Mouse (Mus musculus): ENCODE measurements at regions not wholly inside any gene's neighbourhood (a gene's known extent, or its start where the extent isn't known, plus 50 kb on each side); places are given as distances from the start of the nearest gene placed in this dataset.
"Not testable (repeated sequence)": the region's sequence is repeated elsewhere in the genome, so short reads cannot be mapped to it uniquely, and the experiment has no call there.

GRCm38 (mm10) chr9:90618154-90618553, 347.6 kb upstream of the Tbc1d2b start:
- Histone ChIP-seq H3K4me2 (no peak overlapping the region), H3K27me3 (no peaks in the 10 kb centered on the region), H3K4me3 (no peak overlapping the region), H3K4me1 (no peaks in the 10 kb centered on the region), H3K27ac (no peak overlapping the region), H3K9ac (no peak overlapping the region), H3K9me3 (replicated peaks) (no peaks in the 10 kb centered on the region), H3K36me3 (ENCODE audit: poor library complexity, severe bottlenecking) (no peaks in the 10 kb centered on the region)
- 60% methylated on average over 7 of the region's 7 CpGs for WGBS
- peak; percentile 59; the same call in 1 of the 2 replicates for ATAC-seq

GRCm38 (mm10) chr9:90597894-90598293, 327.3 kb upstream of the Tbc1d2b start:
- H3K4me2 ChIP-seq: no peak overlapping the region
- no peak for ATAC-seq
- no peak overlapping the region for H3K27ac ChIP-seq
- H3K36me3 ChIP-seq (ENCODE audit: poor library complexity, severe bottlenecking): no peaks in the 10 kb centered on the region
- H3K27me3 ChIP-seq: no peaks in the 10 kb centered on the region
- no peaks in the 10 kb centered on the region for H3K9me3 ChIP-seq (replicated peaks)
- H3K4me1 ChIP-seq: no peaks in the 10 kb centered on the region
- H3K4me3 ChIP-seq: no peak overlapping the region
- WGBS: 77% methylated on average over 4 of the region's 4 CpGs
- no peak overlapping the region for H3K9ac ChIP-seq

GRCm38 (mm10) chr9:90556742-90557141, 286.1 kb upstream of the Tbc1d2b start:
- Histone ChIP-seq H3K9me3 (replicated peaks) (0 out of 2 replicates have a peak, but pooled peaks cover 4% of the 10 kb centered on the region), H3K27ac (no peak overlapping the region), H3K4me3 (no peak overlapping the region), H3K36me3 (ENCODE audit: poor library complexity, severe bottlenecking) (no peaks in the 10 kb centered on the region), H3K4me2 (no peak overlapping the region), H3K4me1 (no peaks in the 10 kb centered on the region), H3K27me3 (no peaks in the 10 kb centered on the region), H3K9ac (no peak overlapping the region)
- WGBS: 66% methylated on average over 1 of the region's 1 CpGs
- no peak for ATAC-seq

GRCm38 (mm10) chr9:90556216-90556615, 285.6 kb upstream of the Tbc1d2b start:
- no peaks in the 10 kb centered on the region for H3K4me1 ChIP-seq
- WGBS: 25% methylated on average over 3 of the region's 3 CpGs
- no peak overlapping the region for H3K4me2 ChIP-seq
- H3K27me3 ChIP-seq: no peaks in the 10 kb centered on the region
- no peak for ATAC-seq
- no peak overlapping the region for H3K27ac ChIP-seq
- H3K9me3 ChIP-seq (replicated peaks): 0 out of 2 replicates have a peak, but pooled peaks cover 4% of the 10 kb centered on the region
- no peaks in the 10 kb centered on the region for H3K36me3 ChIP-seq (ENCODE audit: poor library complexity, severe bottlenecking)
- no peak overlapping the region for H3K4me3 ChIP-seq
- no peak overlapping the region for H3K9ac ChIP-seq

GRCm38 (mm10) chr9:90547931-90548330, 277.3 kb upstream of the Tbc1d2b start:
- 90% methylated on average over 1 of the region's 1 CpGs for WGBS
- Histone ChIP-seq H3K27me3 (no peaks in the 10 kb centered on the region), H3K4me2 (no peak overlapping the region), H3K27ac (no peak overlapping the region), H3K4me1 (no peaks in the 10 kb centered on the region), H3K4me3 (no peak overlapping the region), H3K36me3 (ENCODE audit: poor library complexity, severe bottlenecking) (no peaks in the 10 kb centered on the region), H3K9ac (no peak overlapping the region), H3K9me3 (replicated peaks) (no peaks in the 10 kb centered on the region)
- ATAC-seq: no peak

GRCm38 (mm10) chr9:90546720-90547119, 276.1 kb upstream of the Tbc1d2b start:
- no peak overlapping the region for H3K27ac ChIP-seq
- no peak overlapping the region for H3K4me2 ChIP-seq
- H3K9me3 ChIP-seq (replicated peaks): no peaks in the 10 kb centered on the region
- H3K4me1 ChIP-seq: no peaks in the 10 kb centered on the region
- H3K27me3 ChIP-seq: no peaks in the 10 kb centered on the region
- no peak overlapping the region for H3K4me3 ChIP-seq
- no peak for ATAC-seq
- no peaks in the 10 kb centered on the region for H3K36me3 ChIP-seq (ENCODE audit: poor library complexity, severe bottlenecking)
- H3K9ac ChIP-seq: no peak overlapping the region

- not testable (repeated sequence) for H3K27me3 ChIP-seq; ATAC-seq; H3K36me3 ChIP-seq (ENCODE audit: poor library complexity, severe bottlenecking); H3K9ac ChIP-seq; H3K9me3 ChIP-seq (replicated peaks); H3K4me1 ChIP-seq; H3K4me2 ChIP-seq; H3K4me3 ChIP-seq; H3K27ac ChIP-seq
- WGBS: 87% methylated on average over 8 of the region's 8 CpGs
Measured at GRCm38 (mm10) chr9:90537683-90538082, 267.1 kb upstream of the Tbc1d2b start.

GRCm38 (mm10) chr9:90533372-90533771, 262.8 kb upstream of the Tbc1d2b start:
- no peak overlapping the region for H3K27ac ChIP-seq
- no peak for ATAC-seq
- no peaks in the 10 kb centered on the region for H3K4me1 ChIP-seq
- H3K36me3 ChIP-seq (ENCODE audit: poor library complexity, severe bottlenecking): no peaks in the 10 kb centered on the region
- no peaks in the 10 kb centered on the region for H3K27me3 ChIP-seq
- no peak overlapping the region for H3K4me2 ChIP-seq
- no peak overlapping the region for H3K4me3 ChIP-seq
- H3K9ac ChIP-seq: no peak overlapping the region
- no peaks in the 10 kb centered on the region for H3K9me3 ChIP-seq (replicated peaks)

GRCm38 (mm10) chr9:90521186-90521585, 250.6 kb upstream of the Tbc1d2b start:
- Histone ChIP-seq H3K4me2 (no peak overlapping the region), H3K27me3 (no peaks in the 10 kb centered on the region), H3K4me3 (no peak overlapping the region), H3K27ac (no peak overlapping the region), H3K9me3 (replicated peaks) (no peaks in the 10 kb centered on the region), H3K4me1 (no peaks in the 10 kb centered on the region), H3K36me3 (ENCODE audit: poor library complexity, severe bottlenecking) (no peaks in the 10 kb centered on the region), H3K9ac (no peak overlapping the region)
- 50% methylated on average over 3 of the region's 3 CpGs for WGBS
- no peak for ATAC-seq

GRCm38 (mm10) chr9:90494888-90495287, 224.3 kb upstream of the Tbc1d2b start:
- H3K4me2 ChIP-seq: no peak overlapping the region
- H3K4me3 ChIP-seq: no peak overlapping the region
- no peak overlapping the region for H3K27ac ChIP-seq
- no peaks in the 10 kb centered on the region for H3K9me3 ChIP-seq (replicated peaks)
- no peak overlapping the region for H3K9ac ChIP-seq
- no peaks in the 10 kb centered on the region for H3K27me3 ChIP-seq
- H3K36me3 ChIP-seq (ENCODE audit: poor library complexity, severe bottlenecking): no peaks in the 10 kb centered on the region
- no peaks in the 10 kb centered on the region for H3K4me1 ChIP-seq
- 67% methylated on average over 1 of the region's 1 CpGs for WGBS
- no peak for ATAC-seq

- no peaks in the 10 kb centered on the region for H3K4me1 ChIP-seq
- no peaks in the 10 kb centered on the region for H3K9me3 ChIP-seq (replicated peaks)
- no peak overlapping the region for H3K9ac ChIP-seq
- H3K27me3 ChIP-seq: no peaks in the 10 kb centered on the region
- H3K4me2 ChIP-seq: no peak overlapping the region
- no peak overlapping the region for H3K27ac ChIP-seq
- WGBS: 65% methylated on average over 7 of the region's 7 CpGs
- H3K36me3 ChIP-seq (ENCODE audit: poor library complexity, severe bottlenecking): no peaks in the 10 kb centered on the region
- peak; percentile 78 for ATAC-seq
- H3K4me3 ChIP-seq: no peak overlapping the region
Measured at GRCm38 (mm10) chr9:90490561-90491152, 220.1 kb upstream of the Tbc1d2b start.

GRCm38 (mm10) chr9:90450579-90450978, 180.0 kb upstream of the Tbc1d2b start:
- Histone ChIP-seq H3K4me1 (no peaks in the 10 kb centered on the region), H3K9ac (no peak overlapping the region), H3K9me3 (replicated peaks) (no peaks in the 10 kb centered on the region), H3K27ac (no peak overlapping the region), H3K27me3 (no peaks in the 10 kb centered on the region), H3K4me3 (no peak overlapping the region), H3K36me3 (ENCODE audit: poor library complexity, severe bottlenecking) (no peaks in the 10 kb centered on the region), H3K4me2 (no peak overlapping the region)
- ATAC-seq: no peak
- WGBS: 79% methylated on average over 2 of the region's 2 CpGs

- H3K4me1 ChIP-seq: no peaks in the 10 kb centered on the region
- 20% methylated on average over 4 of the region's 4 CpGs for WGBS
- H3K36me3 ChIP-seq (ENCODE audit: poor library complexity, severe bottlenecking): no peaks in the 10 kb centered on the region
- no peak overlapping the region for H3K9ac ChIP-seq
- no peaks in the 10 kb centered on the region for H3K27me3 ChIP-seq
- no peak overlapping the region for H3K4me3 ChIP-seq
- no peak overlapping the region for H3K27ac ChIP-seq
- H3K4me2 ChIP-seq: no peak overlapping the region
- no peaks in the 10 kb centered on the region for H3K9me3 ChIP-seq (replicated peaks)
- ATAC-seq: 0 out of 2 replicates have a peak, but pooled peaks have one; percentile 51
Measured at GRCm38 (mm10) chr9:90446957-90447356, 176.4 kb upstream of the Tbc1d2b start.

Measured in forebrain, embryonic 13.5 days (tissue).